Comparison of ENCODE assay signal across 10 mouse cellular contexts in the genomic region with DNA sequence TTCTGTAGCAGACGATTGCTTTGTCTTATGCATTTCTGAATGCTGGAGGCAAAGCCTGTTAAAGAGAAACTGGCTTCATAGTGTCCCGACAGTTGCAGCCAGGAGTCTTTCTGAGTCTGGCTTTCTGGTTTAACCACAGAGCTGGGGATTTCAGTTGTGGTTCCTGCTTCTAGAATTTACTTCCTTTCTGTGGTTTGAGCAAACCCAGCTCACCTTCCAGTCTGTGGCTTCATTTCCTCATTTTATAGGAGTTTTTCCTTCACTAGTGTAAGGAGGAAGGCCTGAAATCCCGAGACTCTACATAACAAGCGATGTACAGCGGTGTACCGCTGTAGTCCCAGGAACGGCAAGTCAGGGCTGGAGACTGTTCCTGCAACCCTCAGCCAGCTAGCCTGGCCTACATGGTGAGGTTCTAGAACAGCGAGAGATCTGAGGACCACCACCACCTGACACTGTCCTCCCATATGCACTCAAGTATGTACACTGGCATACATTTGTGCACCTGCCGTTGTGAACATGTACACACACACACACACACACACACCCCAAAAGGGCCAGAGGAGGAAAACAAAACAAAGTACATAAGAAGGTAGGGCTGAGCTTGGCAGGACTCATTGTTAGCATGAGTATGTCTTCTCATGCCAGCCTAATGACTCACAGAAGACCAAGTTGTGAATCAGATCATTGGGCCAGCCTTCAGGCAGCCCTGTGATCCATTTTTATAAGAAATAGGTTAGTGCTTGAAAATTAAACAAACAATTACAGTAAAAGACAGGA. TPM values are rescaled to one million over a fixed set of nuclear protein-coding genes. Genes with fewer than 3 reads are reported as not detected.
DNase-seq lines count a peak whose midpoint lies in the region; ATAC-seq and TF ChIP-seq lines count a peak whose summit lies in the region.
"Had no signal": no experiment of that assay in that cellular context is flagged by ENCODE, and none has a peak within 500 bp of the region (broad histone marks: within the 10 kb centered on the region; RNA-seq: fewer than 3 reads in every experiment).

No protein-coding gene starts in this region.

- DNase-seq in heart, adult 18-20 months: peak; percentile 9 to 54
- DNase-seq in heart, postnatal 10 days: no peak
- peak; percentile 78 for DNase-seq in 416B (ENCODE audit: low read depth)
- DNase-seq in adipocyte (ENCODE audit: low spot score): peak; percentile 16
- no peak for DNase-seq in gastrocnemius, adult 2 months
- DNase-seq in frontal cortex, postnatal 25 days (ENCODE audit: low spot score in 2 of 2): no peak
- DNase-seq in cerebellum, adult 8-10 months: no peak
- DNase-seq: embryo, embryonic 11 days; lung, embryonic 14.5 days had no signal

- H3K27ac ChIP-seq in gastrocnemius, adult 2 months: no peak overlapping the region

- intact Hi-C loops in heart, postnatal 10 days (cut with DNase I): no loop called here
- intact Hi-C loops in gastrocnemius, adult 2 months (cut with DNase I): no loop called here

- H3K4me3 ChIP-seq in gastrocnemius, adult 2 months: no peak overlapping the region

- TF ChIP-seq CTCF in gastrocnemius, adult 2 months (IDR thresholded peaks at IDR 0.05): no peak

- peak; percentile 79 for ATAC-seq in monocyte, adult 5-6 weeks (replicated peaks; ENCODE audit: insufficient number of reproducible peaks, low FRiP score, low TSS enrichment, poor library complexity, severe bottlenecking)

RNA-seq across cellular contexts. Expression of gene Lmtk2, which starts 25.9 kb away (rescaled TPM):
- total RNA-seq in heart, adult 18-20 months (2021): 10 to 100 TPM; 29.7 to 31.3 TPM
- 10 to 100 TPM; 19.9 to 22.6 TPM for total RNA-seq in heart, postnatal 10 days (2021)
- total RNA-seq in monocyte, adult 5-6 weeks (2017): 11.2 to 18.6 TPM (median 12.8 TPM) in 3 replicates
- total RNA-seq in gastrocnemius, adult 2 months (2021): 10 to 100 TPM; 24.7 to 25.0 TPM

Comparison
In these comparisons a context has a peak if more than half of its experiments do, and no peak if none do; other contexts are left out.
1. DNase-seq: peak in heart, adult 18-20 months (2 of 2), 416B (single experiment) and adipocyte (single experiment); none in heart, postnatal 10 days (0 of 2), gastrocnemius, adult 2 months (single experiment), frontal cortex, postnatal 25 days (0 of 2) and cerebellum, adult 8-10 months (single experiment).